Mouse (Mus musculus) left cerebral cortex, postnatal 10 days (tissue): Measurements from ENCODE around the gene Gm28047. TPM values are rescaled to one million over a fixed set of nuclear protein-coding genes. Genes with fewer than 3 reads are reported as not detected.

Experiments used
- DNase-seq, 2 experiments: peaks; one replicate each; pipeline ENCODE4 v3.0.0; 2021 to 2022; ENCODE audit warnings: low spot score in 2 of 2, mixed read lengths in 1 of 2; ENCODE audit errors: extremely low spot score in 1 of 2
- intact Hi-C: fragments of 180-260 bp; cut with DNase I; formaldehyde crosslinking; loops from one replicate; pipeline ENCODE4 v1.15.1; 2025
- total RNA-seq, 2 experiments: library from RNA; stranded (reverse); gene quantifications; 2 replicates each; pipeline ENCODE4 v1.2.3; 2021

Gm28047 gene
- total RNA-seq, 2 experiments from 2014 or later, result 1.2 TPM; not detected in 1

DNA sequence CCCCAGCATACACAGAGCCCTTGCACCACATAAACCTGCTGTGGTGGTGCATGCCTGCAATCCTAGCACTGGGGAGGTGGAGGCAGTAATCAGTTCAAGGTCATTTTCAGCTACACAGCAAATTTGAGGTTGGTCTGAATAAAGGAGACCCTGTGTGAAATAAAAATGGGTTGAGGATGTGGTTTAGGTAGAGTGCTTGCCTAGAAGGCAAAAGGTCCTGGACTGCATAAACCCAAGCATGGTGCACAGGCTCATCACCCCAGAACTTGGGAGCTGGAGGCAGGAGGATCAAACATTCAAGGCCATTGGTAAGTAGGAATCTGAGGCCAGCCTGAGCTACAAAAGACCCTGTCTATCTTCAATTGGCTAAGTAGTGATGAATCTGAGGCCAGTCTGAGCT lies 117.3 kb downstream of the Gm28047 start:
- intact Hi-C loops, result loop anchor here (5.0 kb wide), 1 partner anchor 35 kb away; the partner anchor contains the start of gene Pcbp2
- DNase-seq, result no peak

DNA sequence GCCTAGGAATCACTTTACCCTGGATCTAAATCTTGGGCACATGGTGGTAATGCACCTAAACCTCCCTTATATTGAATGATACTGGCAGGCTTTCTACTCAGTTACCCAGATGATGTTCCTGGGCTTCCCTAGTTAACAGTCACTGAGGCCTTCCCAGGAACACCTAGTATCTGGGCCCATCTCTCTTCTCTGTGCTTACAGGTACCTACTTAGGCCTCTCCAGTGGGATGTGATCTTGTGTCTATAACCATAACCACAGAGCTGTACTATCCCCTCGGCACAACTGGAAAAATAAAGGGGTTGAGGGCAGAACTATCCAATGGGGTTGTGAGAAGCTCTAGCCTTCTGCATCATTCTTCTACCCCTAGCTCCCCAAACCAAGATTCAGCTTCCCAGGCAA lies 118.0 kb downstream of the Gm28047 start:
- intact Hi-C loops, result loop anchor here (5.0 kb wide), 1 partner anchor 35 kb away; the partner anchor contains the start of gene Pcbp2
- DNase-seq, result no peak

- DNase-seq, result no peak
Observed at GRCm38 (mm10) chr15:102506464-102506830, 118.4 kb downstream of the Gm28047 start.

DNA sequence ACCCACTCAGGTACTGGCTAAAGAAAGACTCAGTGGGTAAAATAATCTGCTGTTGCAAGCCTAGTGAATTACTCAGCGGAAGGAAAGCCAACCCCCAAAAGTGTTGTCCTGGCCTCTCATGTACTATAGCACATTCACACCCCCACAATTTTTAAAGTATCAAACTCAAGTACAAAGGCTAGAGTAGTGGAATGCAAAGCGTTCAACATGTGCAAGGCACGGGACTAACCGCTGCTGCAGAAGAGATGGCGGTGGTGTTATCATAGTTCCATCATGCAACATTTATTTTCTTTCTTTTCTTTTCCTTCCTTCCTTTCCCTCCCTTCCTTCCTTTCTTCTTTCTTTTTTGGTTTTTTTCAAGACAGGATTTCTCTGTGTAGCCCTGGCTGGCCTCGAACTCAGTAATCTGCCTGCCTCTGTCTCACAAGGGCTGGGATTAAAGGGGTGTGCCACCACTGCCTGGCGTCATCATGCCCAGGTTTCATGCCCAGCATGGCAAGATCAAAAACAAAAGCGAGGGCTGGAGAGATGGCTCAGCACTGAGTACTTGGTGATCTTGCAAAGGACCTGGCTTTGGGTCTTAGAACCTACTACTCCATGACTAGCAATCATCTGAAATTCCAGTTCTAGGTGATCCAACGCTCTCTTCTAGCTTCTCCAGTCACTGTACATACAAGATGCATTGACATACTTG lies 119.0 kb downstream of the Gm28047 start:
- no peak for DNase-seq
- intact Hi-C loops, result loop anchor here (5.0 kb wide), 1 partner anchor 34 kb away; the partner anchor contains the start of gene Pcbp2

More at GRCm38 (mm10) chr15:102506464-102506830, 118.4 kb downstream of the Gm28047 start:
- intact Hi-C loops, result loop anchor here (5.0 kb wide), 1 partner anchor 34 kb away; the partner anchor contains the start of gene Pcbp2

DNA sequence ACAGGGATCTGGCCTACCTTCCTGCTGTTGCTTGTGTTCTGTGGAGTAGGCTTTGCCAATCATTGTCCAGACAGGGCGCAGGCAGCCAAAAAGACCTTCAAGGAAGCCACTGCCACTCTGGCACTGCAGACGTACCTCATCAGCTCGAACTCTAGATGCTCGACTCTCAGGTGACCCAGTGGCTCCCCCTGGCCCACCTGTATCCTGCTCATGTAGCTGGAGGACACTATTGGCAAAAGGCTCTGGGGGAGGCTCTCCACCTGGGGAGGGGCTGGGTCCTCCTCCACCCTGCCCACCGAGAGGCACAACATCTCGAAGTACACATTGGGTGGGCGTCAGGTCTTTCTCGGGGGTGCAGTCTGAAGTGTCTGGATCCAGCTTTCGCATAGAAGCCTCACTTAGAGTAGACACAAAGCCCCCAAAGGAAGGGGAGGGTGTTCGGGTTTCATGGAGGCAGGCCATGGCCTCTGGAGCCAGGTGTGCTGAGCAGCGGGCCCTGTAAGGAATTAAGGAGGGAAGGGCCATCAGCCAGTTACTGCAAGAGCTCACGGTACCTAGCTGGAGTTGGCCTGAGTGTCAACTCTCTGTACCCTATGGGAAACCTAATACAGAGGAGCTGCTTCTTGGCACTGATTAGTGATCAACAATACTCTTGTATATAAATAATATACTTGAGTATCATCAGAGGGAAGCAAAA lies 119.6 kb downstream of the Gm28047 start:
- intact Hi-C loops, result loop anchor here (5.0 kb wide), 1 partner anchor 33 kb away; the partner anchor contains the start of gene Pcbp2
- DNase-seq, result no peak

DNA sequence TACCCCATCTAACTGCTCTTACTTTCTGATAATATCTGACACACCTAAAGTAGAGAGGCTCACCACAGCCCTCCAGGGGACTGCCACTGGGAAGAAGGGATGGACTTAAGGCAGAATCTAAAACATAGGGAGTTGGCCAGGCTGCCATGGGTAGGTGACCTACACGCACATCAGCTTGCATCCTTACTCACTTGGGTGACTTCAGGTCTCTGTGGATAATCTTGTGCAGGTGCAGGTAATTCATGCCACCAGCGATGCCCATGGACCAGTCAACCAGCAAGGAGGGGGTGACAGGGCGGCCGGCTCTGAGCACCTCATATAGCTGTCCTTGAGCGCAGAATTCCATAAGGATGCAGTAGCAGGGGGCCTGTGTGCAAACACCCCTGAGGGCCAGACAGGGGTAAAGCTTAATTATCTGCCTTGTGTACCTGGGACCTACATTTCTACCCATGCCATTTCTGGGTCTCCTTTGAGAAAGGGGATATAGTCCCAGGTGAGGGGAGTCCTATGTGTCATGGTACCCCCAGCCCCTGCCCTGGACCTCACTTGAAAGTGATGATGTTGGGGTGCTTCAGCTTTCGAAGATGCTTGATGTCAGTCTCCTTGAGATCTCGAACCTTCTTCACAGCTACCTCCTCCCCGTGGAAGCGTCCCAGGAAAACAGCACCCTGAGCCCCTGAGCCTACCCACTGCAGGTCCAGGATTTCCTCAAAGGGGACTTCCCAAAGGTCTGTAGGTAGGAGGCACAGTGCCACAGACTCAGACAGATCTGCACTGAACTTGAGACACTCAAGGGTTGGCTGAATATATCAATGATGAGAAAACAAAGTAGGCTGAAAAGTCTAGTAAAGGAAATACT lies 120.7 kb downstream of the Gm28047 start:
- intact Hi-C loops, result no loop called here
- no peak for DNase-seq

DNA sequence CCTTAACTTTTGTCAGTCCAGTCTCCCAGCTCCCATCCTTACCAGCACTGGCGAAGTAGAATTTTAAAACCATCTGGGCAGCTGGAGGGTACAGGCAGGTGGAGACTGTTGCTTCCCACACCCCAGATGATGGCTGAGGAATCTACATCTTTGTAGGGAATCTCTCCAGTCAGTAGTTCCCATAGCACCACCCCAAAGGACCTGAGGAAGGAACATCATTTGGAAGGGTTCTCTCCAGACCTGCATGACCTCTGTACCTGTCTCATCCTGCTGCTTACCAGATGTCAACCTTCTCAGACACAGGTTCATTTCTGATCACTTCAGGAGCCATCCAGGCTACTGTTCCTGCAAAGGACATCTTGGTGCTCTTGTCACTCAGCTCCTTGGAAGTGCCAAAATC lies 121.4 kb downstream of the Gm28047 start, which contains the start of gene Gm10337:
Gene Gm10337 (plus strand): TSS at position 276 of the 400 bp plus-strand sequence.
- no peak for DNase-seq
- intact Hi-C loops, result no loop called here

DNA sequence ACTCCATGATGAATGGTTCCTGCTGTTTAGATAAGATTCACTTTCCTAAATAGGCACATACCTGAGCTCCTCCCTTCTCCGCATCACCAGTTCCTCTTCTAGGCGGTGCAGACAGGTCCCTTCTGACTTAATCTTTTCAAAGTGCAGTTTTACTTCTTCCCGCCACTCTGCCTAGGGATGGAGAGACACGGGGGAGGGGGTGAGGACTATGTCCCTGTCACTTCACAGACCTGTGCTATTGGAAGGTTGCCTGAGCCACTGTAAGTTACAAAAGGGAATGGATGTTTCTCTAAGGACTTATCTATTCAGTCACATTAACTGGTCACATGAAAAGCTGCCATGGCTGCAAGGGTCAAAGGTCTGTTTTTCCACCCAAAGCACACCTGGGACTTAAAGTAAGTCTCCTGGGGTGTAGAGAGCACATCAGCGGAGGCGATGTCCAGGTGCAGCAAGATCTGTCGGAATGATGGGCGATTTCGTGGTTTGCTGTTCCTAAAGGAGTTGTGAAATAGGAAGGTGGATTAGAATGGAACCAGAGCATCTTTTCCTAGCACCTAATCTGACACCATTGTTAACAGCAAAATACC lies 122.5 kb downstream of the Gm28047 start:
- no peak for DNase-seq
- intact Hi-C loops, result no loop called here

DNA sequence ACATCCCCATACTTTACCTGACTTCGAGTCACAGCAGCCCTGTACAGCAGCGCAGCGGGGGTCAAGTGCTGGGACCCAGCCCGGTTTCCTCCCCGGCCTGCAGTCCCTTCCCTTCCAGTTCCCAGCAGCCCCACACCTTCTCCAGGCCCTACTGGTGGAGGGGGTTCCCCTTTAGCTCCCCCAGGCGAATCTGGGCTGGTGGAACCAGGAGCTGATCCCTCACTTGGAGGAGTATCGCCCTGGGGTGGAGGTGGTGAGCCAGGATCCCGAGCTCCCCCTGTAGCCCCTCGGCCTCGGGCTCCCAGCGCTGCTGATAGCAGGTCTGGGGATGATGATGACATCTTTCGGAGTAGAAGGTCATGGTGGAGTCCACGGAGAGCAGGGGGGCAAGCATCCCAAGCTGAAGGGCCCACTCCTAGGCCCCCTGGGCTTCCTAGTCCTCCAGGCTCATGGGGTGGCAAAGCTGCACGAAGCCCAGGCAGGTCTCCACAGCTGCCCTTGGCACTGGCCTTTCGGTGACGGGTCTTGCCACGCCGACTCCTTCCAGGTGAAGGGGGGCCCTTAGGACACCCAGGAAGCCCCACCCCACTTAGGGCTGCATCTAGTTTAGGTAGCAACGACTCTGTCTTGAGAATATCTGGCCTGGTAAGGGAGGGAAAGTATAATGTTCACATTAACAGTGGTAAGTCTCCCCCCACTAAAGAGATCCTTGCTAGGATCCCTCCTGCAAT lies 123.6 kb downstream of the Gm28047 start:
- no peak for DNase-seq
- intact Hi-C loops, result no loop called here

DNA sequence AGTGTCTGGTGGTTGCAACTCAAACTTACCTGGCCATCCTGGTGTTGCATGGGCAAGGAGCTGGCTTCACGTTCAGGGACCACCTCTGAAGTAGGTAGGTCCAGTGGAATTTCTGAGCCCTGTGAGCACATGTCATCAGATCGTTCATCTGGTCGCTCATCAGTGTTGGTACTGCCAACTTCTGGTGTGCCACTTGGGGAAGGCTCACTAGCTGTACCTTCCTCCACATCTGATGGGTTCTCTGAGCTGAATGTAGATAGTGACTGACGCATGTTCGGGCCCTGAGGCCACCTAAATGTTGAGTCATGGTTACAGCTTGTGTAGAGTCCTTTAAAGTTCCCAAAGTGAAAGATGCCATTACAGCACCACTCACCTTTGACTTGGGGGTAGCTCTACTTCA lies 124.4 kb downstream of the Gm28047 start:
- intact Hi-C loops, result no loop called here
- no peak for DNase-seq

GRCm38 (mm10) chr15:102499851-102500250 lies 125.0 kb downstream of the Gm28047 start:
- intact Hi-C loops, result no loop called here

DNA sequence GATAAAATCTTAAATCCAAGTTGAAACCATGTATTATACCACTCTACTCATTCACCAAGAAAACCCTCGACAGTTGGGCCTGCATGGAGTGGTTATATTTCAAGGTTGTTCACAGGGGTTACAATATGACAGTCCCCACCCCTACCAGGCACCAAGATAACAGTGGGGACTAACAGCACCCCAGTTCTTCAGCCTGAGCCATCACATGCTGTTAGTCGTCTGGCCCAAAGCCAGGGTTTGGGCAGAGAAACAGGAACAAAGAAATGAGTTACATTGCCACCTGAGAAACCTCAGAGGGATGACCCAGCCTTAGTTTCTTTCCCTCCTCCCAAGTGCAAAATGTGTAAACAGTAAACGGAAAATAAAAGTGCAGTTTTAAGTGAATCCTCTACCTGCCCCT lies 125.5 kb downstream of the Gm28047 start:
- no peak for DNase-seq
- intact Hi-C loops, result no loop called here

More at GRCm38 (mm10) chr15:102499851-102500250, 125.0 kb downstream of the Gm28047 start:
- no peak for DNase-seq

- no peak for DNase-seq
- intact Hi-C loops, result no loop called here
Observed at GRCm38 (mm10) chr15:102498322-102498721, 126.5 kb downstream of the Gm28047 start.

GRCm38 (mm10) chr15:102487664-102488063 lies 137.2 kb downstream of the Gm28047 start:
- intact Hi-C loops, result loop anchor here (10.0 kb wide), 1 partner anchor 393 kb away; no protein-coding TSS in a partner anchor
- no peak for DNase-seq

DNA sequence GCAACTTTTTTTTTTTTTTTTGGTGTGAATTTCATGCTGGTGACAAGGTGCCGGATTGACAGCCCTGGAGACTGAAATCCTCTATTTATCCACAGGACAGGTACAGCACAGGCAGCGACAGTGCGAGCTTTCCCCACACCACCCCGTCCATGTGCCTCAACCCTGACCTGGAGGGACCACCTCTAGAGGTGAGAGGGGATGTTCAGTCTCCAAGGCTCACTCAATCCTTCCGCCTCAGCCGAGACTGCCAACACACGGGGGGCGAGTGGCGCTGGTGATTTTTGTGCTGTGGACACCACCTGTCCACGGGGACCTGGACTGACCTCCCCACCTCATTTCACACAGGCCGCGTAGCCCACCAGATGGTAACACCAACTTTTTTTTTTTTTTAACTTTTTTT lies 139.0 kb downstream of the Gm28047 start:
- no peak for DNase-seq
- intact Hi-C loops, result loop anchor here (10.0 kb wide), 1 partner anchor 391 kb away; no protein-coding TSS in a partner anchor

DNA sequence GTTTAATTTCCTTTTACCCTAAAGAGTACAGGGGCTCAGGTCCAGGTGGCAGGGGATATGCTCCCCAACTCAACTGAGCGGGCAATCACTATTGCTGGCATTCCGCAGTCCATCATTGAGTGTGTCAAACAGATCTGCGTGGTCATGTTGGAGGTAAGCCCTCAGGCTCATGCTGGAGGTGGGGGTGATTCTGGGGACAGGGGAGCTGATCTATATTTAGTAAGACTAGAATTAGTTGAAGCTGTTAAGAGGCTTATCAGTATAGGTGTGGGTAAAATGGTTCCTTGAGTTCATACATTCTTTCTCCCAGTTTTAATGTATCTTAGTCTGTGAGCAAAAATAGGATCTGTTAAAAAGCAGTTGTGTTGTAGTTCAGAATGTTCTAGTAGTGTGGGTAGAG lies 141.7 kb downstream of the Gm28047 start:
- no peak for DNase-seq
- intact Hi-C loops, result loop anchor here (10.0 kb wide), 1 partner anchor 388 kb away; no protein-coding TSS in a partner anchor

GRCm38 (mm10) chr15:102474520-102474919 lies 150.3 kb downstream of the Gm28047 start:
- intact Hi-C loops, result loop anchor here (5.0 kb wide), 1 partner anchor 33 kb away; no protein-coding TSS in a partner anchor
- DNase-seq, result no peak
